Mouse (Mus musculus) adrenal gland, adult (tissue): ENCODE data around the gene Olfr522.

Experiments
- DNase-seq, 2 experiments: peaks; one replicate each; pipeline ENCODE4 v3.0.0; 2022 to 2023; ENCODE audit warnings: low spot score in 1 of 2; ENCODE audit not compliant: inconsistent age in 2 of 2

The Olfr522 gene

GRCm38 (mm10) chr7:140164664-140165063 is at the start of gene Olfr522:
TSS of gene Olfr522 (minus strand) at chr7:140164764.
- no peak for DNase-seq

GRCm38 (mm10) chr7:140213841-140214240 is 49.3 kb upstream of the Olfr522 start:
- no peak for DNase-seq

GRCm38 (mm10) chr7:140208677-140209076 is 44.1 kb upstream of the Olfr522 start:
- DNase-seq = no peak

- no peak for DNase-seq
Observed at GRCm38 (mm10) chr7:140208153-140208552, 43.6 kb upstream of the Olfr522 start.

- DNase-seq = no peak
Observed at GRCm38 (mm10) chr7:140206904-140207303, 42.3 kb upstream of the Olfr522 start.

- no peak for DNase-seq
Observed at GRCm38 (mm10) chr7:140205864-140206263, 41.3 kb upstream of the Olfr522 start, which contains the start of gene Olfr524. TSS of gene Olfr524 (minus strand) at chr7:140205964.

GRCm38 (mm10) chr7:140201090-140201489 is 36.5 kb upstream of the Olfr522 start:
- DNase-seq = no peak

- DNase-seq = no peak
Observed at GRCm38 (mm10) chr7:140196002-140196401, 31.4 kb upstream of the Olfr522 start.

- DNase-seq = no peak
Observed at GRCm38 (mm10) chr7:140194031-140194430, 29.5 kb upstream of the Olfr522 start.

GRCm38 (mm10) chr7:140192851-140193250 is 28.3 kb upstream of the Olfr522 start:
- no peak for DNase-seq

GRCm38 (mm10) chr7:140192445-140192844 is 27.9 kb upstream of the Olfr522 start:
- DNase-seq = no peak

GRCm38 (mm10) chr7:140190435-140190834 is 25.9 kb upstream of the Olfr522 start:
- no peak for DNase-seq

GRCm38 (mm10) chr7:140188391-140189328 is 24.1 kb upstream of the Olfr522 start:
- peak in 1 of 2 experiments; percentile 48 for DNase-seq

GRCm38 (mm10) chr7:140187721-140188390 is 23.3 kb upstream of the Olfr522 start:
- no peak for DNase-seq

- DNase-seq = peak in 1 of 2 experiments; percentile 42
Observed at GRCm38 (mm10) chr7:140186646-140187620, 22.4 kb upstream of the Olfr522 start.

- no peak for DNase-seq
Observed at GRCm38 (mm10) chr7:140184206-140184605, 19.6 kb upstream of the Olfr522 start.

GRCm38 (mm10) chr7:140180692-140181091 is 16.1 kb upstream of the Olfr522 start:
- no peak for DNase-seq

GRCm38 (mm10) chr7:140179176-140179575 is 14.6 kb upstream of the Olfr522 start:
- no peak for DNase-seq

GRCm38 (mm10) chr7:140172936-140173335 is 8.4 kb upstream of the Olfr522 start, which contains the start of gene Olfr523:
TSS of gene Olfr523 (plus strand) at chr7:140173217.
- DNase-seq = no peak

- no peak for DNase-seq
Observed at GRCm38 (mm10) chr7:140170863-140171262, 6.3 kb upstream of the Olfr522 start.

- DNase-seq = no peak
Observed at GRCm38 (mm10) chr7:140169386-140169785, 4.8 kb upstream of the Olfr522 start.
